Mouse (Mus musculus) olfactory bulb, adult 2 months (tissue): ENCODE data around the gene Dlg2. TPM values are rescaled to one million over a fixed set of nuclear protein-coding genes. Genes with fewer than 3 reads are reported as not detected.
A peak's percentile ranks its signal among the peaks of the same experiment; 100 is the strongest.

Experiments used
- H3K27ac ChIP-seq: fragments of 200-500 bp; 2 replicates; pipeline ENCODE4 v1.5.1; 2012; ENCODE audit warnings: low read depth, low read length; ENCODE audit not compliant: insufficient read depth
- H3K4me1 ChIP-seq: fragments of 200-500 bp; 2 replicates; pipeline ENCODE4 v1.6.1; 2012; ENCODE audit warnings: low read length; ENCODE audit not compliant: control insufficient read depth, insufficient read depth
- H3K4me3 ChIP-seq: fragments of 200-500 bp; 2 replicates; pipeline ENCODE4 v1.5.1; 2012; ENCODE audit warnings: mild to moderate bottlenecking, low read depth, low read length, moderate library complexity; ENCODE audit not compliant: insufficient read depth
- CTCF ChIP-seq: fragments of 200-500 bp; IDR thresholded peaks from 2 replicates; pipeline ENCODE4 v1.5.1; 2012; ENCODE audit warnings: low read depth, mild to moderate bottlenecking, low read length, moderate library complexity; ENCODE audit not compliant: insufficient read depth
- POLR2A ChIP-seq: fragments of 200-500 bp; IDR thresholded peaks from 2 replicates; pipeline ENCODE4 v1.6.1; 2012; ENCODE audit warnings: mild to moderate bottlenecking, low read depth, low read length, moderate library complexity; ENCODE audit not compliant: insufficient read depth
- WGBS: fragments of 180-500 bp; shearing (Covaris S2); methylation state at CpG from one replicate; pipeline ENCODE4 v1.1.7; 2018; 5-methylcytosine and 5-hydroxymethylcytosine counted together
- polyA plus RNA-seq: library from polyadenylated mRNA; stranded (reverse); fragments of >200 nt; gene quantifications from 2 replicates; pipeline ENCODE4 v1.2.4, GENCODE M21; 2012; ENCODE audit warnings: low replicate concordance; ENCODE audit not compliant: missing spikeins, insufficient read depth, insufficient read length

Gene Dlg2
- polyA plus RNA-seq, 1 experiment = not detected

GRCm38 (mm10) chr7:91785445-91785844 is 1309.0 kb downstream of the Dlg2 start:
- no peak overlapping the region for H3K4me3 ChIP-seq
- 38% methylated on average over 5 of the region's 5 CpGs for WGBS
- H3K27ac ChIP-seq = peak overlapping the region; percentile 86
- no peak for TF ChIP-seq POLR2A
- TF ChIP-seq CTCF = no peak
- H3K4me1 ChIP-seq = no peaks in the 10 kb centered on the region

- H3K27ac ChIP-seq = peak overlapping the region; percentile 86
Measured at GRCm38 (mm10) chr7:91785871-91786270, 1309.4 kb downstream of the Dlg2 start.

GRCm38 (mm10) chr7:91790949-91791564 is 1314.6 kb downstream of the Dlg2 start:
- 57% methylated on average over 4 of the region's 4 CpGs for WGBS
- TF ChIP-seq CTCF (no peak), POLR2A (no peak)
- Histone ChIP-seq H3K4me3 (no peak overlapping the region), H3K27ac (no peak overlapping the region), H3K4me1 (no peaks in the 10 kb centered on the region)

More at GRCm38 (mm10) chr7:91785871-91786270, 1309.4 kb downstream of the Dlg2 start:
- TF ChIP-seq POLR2A (no peak), CTCF (no peak)
- 51% methylated on average over 3 of the region's 3 CpGs for WGBS
- Histone ChIP-seq H3K4me1 (no peaks in the 10 kb centered on the region), H3K4me3 (no peak overlapping the region)

- H3K4me1 ChIP-seq = no peaks in the 10 kb centered on the region
- WGBS = 10% methylated on average over 4 of the region's 4 CpGs
- no peak overlapping the region for H3K4me3 ChIP-seq
- TF ChIP-seq CTCF (no peak), POLR2A (no peak)
- no peak overlapping the region for H3K27ac ChIP-seq
Measured at GRCm38 (mm10) chr7:91806632-91807031, 1330.2 kb downstream of the Dlg2 start.

GRCm38 (mm10) chr7:91810774-91811173 is 1334.3 kb downstream of the Dlg2 start:
- Histone ChIP-seq H3K27ac (no peak overlapping the region), H3K4me1 (no peaks in the 10 kb centered on the region), H3K4me3 (no peak overlapping the region)
- no peak for TF ChIP-seq CTCF
- no peak for TF ChIP-seq POLR2A
- WGBS = 44% methylated on average over 2 of the region's 2 CpGs

- Histone ChIP-seq H3K4me3 (no peak overlapping the region), H3K4me1 (no peaks in the 10 kb centered on the region), H3K27ac (no peak overlapping the region)
- TF ChIP-seq CTCF (no peak), POLR2A (no peak)
- 73% methylated on average over 1 of the region's 1 CpGs for WGBS
Measured at GRCm38 (mm10) chr7:91818004-91818403, 1341.5 kb downstream of the Dlg2 start.

- 64% methylated on average over 5 of the region's 5 CpGs for WGBS
- Histone ChIP-seq H3K4me1 (no peaks in the 10 kb centered on the region), H3K27ac (no peak overlapping the region), H3K4me3 (no peak overlapping the region)
- TF ChIP-seq POLR2A = no peak
- TF ChIP-seq CTCF = no peak
Measured at GRCm38 (mm10) chr7:91832207-91832606, 1355.7 kb downstream of the Dlg2 start.

GRCm38 (mm10) chr7:91845723-91846122 is 1369.3 kb downstream of the Dlg2 start:
- Histone ChIP-seq H3K4me1 (no peaks in the 10 kb centered on the region), H3K4me3 (no peak overlapping the region), H3K27ac (no peak overlapping the region)
- TF ChIP-seq CTCF (no peak), POLR2A (no peak)
- WGBS = 54% methylated on average over 1 of the region's 1 CpGs

- H3K27ac ChIP-seq = no peak overlapping the region
- TF ChIP-seq CTCF (no peak), POLR2A (no peak)
- no peaks in the 10 kb centered on the region for H3K4me1 ChIP-seq
- H3K4me3 ChIP-seq = no peak overlapping the region
Measured at GRCm38 (mm10) chr7:91849364-91849763, 1372.9 kb downstream of the Dlg2 start.

- 49% methylated on average over 4 of the region's 4 CpGs for WGBS
Measured at GRCm38 (mm10) chr7:91853653-91854052, 1377.2 kb downstream of the Dlg2 start.

More at GRCm38 (mm10) chr7:91853653-91854052, 1377.2 kb downstream of the Dlg2 start:
- TF ChIP-seq POLR2A (no peak), CTCF (no peak)
- Histone ChIP-seq H3K27ac (no peak overlapping the region), H3K4me3 (no peak overlapping the region), H3K4me1 (no peaks in the 10 kb centered on the region)
